Mouse (Mus musculus): Measurements from ENCODE around the gene Bicra.

- TF ChIP-seq TBP (conservative IDR thresholded peaks at IDR 0.05; ENCODE audit: low read depth, low read length) (no peak), ETS1 (conservative IDR thresholded peaks at IDR 0.05; ENCODE audit: low read depth, low read length) (no peak), GABPA (IDR thresholded peaks at IDR 0.05; ENCODE audit: insufficient replicate concordance, low read depth, low read length) (no peak), BHLHE40 (IDR thresholded peaks at IDR 0.05; ENCODE audit: low read depth, low read length) (no peak), CHD2 (IDR thresholded peaks at IDR 0.05; ENCODE audit: low read length) (no peak), USF2 (conservative IDR thresholded peaks at IDR 0.05; ENCODE audit: low read depth, low read length) (no peak), CTCF (conservative IDR thresholded peaks at IDR 0.05 in 1 of 2, IDR thresholded peaks at IDR 0.05 in 1 of 2; ENCODE audit: low read depth in 2 of 2, low read length in 2 of 2) (no peak), POLR2A (IDR thresholded peaks at IDR 0.05; ENCODE audit: low read depth, low read length) (no peak), RCOR1 (conservative IDR thresholded peaks at IDR 0.05; ENCODE audit: low read depth, low read length) (no peak)
Observed at GRCm38 (mm10) chr7:16062099-16062420, 14.3 kb upstream of the Bicra start.
